Mouse (Mus musculus): ENCODE measurements around the gene Wiz. TPM values are rescaled to one million over a fixed set of nuclear protein-coding genes. Genes with fewer than 3 reads are reported as not detected.

Wiz gene
- polyA plus RNA-seq, 1 experiment from 2014 or later = 17.5 TPM

- no peaks in the 10 kb centered on the region for H3K9me3 ChIP-seq (ENCODE audit: control insufficient read depth, low read length)
- no peak overlapping the region for H3K9ac ChIP-seq (ENCODE audit: low read depth, low read length)
- peaks cover 3% of the 10 kb centered on the region; the same call in 1 of the 2 replicates for H3K4me1 ChIP-seq (ENCODE audit: control insufficient read depth, insufficient read depth, low read length)
- peaks cover 10% of the 10 kb centered on the region for H3K27me3 ChIP-seq (replicated peaks; ENCODE audit: control insufficient read depth, insufficient read depth, low read length)
- H3K27ac ChIP-seq (ENCODE audit: low read length) = no peak overlapping the region
- no peak overlapping the region for H3K4me3 ChIP-seq (ENCODE audit: low read length)
- 70% methylated on average over 9 of the region's 9 CpGs for WGBS
- no peak overlapping the region for H3K4me2 ChIP-seq (ENCODE audit: low read depth, low read length)
- ATAC-seq = no peak
- H3K36me3 ChIP-seq (ENCODE audit: control insufficient read depth, insufficient read depth, low read length) = no peaks in the 10 kb centered on the region; the same call in 1 of the 2 replicates
Measured at GRCm38 (mm10) chr17:32386659-32387432, 2.4 kb downstream of the Wiz start.

- Histone ChIP-seq H3K4me3 (ENCODE audit: low read length) (no peak overlapping the region), H3K27me3 (replicated peaks; ENCODE audit: control insufficient read depth, insufficient read depth, low read length) (no peaks in the 10 kb centered on the region), H3K9me3 (ENCODE audit: control insufficient read depth, low read length) (no peaks in the 10 kb centered on the region), H3K4me2 (ENCODE audit: low read depth, low read length) (no peak overlapping the region), H3K9ac (ENCODE audit: low read depth, low read length) (no peak overlapping the region), H3K36me3 (ENCODE audit: control insufficient read depth, insufficient read depth, low read length) (no peaks in the 10 kb centered on the region; the same call in 1 of the 2 replicates), H3K4me1 (ENCODE audit: control insufficient read depth, insufficient read depth, low read length) (peaks cover 3% of the 10 kb centered on the region; the same call in 1 of the 2 replicates), H3K27ac (ENCODE audit: low read length) (no peak overlapping the region)
- no peak for ATAC-seq
- 88% methylated on average over 5 of the region's 5 CpGs for WGBS
Measured at GRCm38 (mm10) chr17:32383661-32384060, 5.6 kb downstream of the Wiz start.

DNA sequence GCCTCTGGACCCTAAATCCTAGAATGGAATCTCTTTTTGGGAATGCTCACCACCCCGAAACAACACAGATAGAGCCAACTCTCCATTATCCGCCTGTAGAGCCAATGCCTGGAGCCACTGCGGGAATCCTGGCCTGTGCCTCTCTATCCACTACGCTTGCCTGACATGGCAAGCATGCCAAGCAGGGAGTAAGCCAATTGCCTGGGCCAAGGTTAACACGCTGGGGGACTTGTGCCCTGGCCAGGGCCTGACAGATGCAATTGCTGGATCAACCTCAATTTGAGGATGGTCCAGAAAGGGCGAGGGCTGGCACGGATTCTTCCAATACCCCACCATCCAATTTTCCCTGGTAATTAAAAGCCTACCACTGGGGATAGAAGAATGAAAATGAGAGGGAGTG is 6.7 kb downstream of the Wiz start:
- ATAC-seq = no peak
- H3K9ac ChIP-seq (ENCODE audit: low read depth, low read length) = no peak overlapping the region
- no peaks in the 10 kb centered on the region for H3K9me3 ChIP-seq (ENCODE audit: control insufficient read depth, low read length)
- H3K36me3 ChIP-seq (ENCODE audit: control insufficient read depth, insufficient read depth, low read length) = no peaks in the 10 kb centered on the region; the same call in 1 of the 2 replicates
- H3K27ac ChIP-seq (ENCODE audit: low read length) = no peak overlapping the region
- H3K4me3 ChIP-seq (ENCODE audit: low read length) = no peak overlapping the region
- H3K4me1 ChIP-seq (ENCODE audit: control insufficient read depth, insufficient read depth, low read length) = no peaks in the 10 kb centered on the region; the same call in 1 of the 2 replicates
- H3K4me2 ChIP-seq (ENCODE audit: low read depth, low read length) = no peak overlapping the region
- WGBS = 91% methylated on average over 7 of the region's 7 CpGs
- no peaks in the 10 kb centered on the region for H3K27me3 ChIP-seq (replicated peaks; ENCODE audit: control insufficient read depth, insufficient read depth, low read length)

DNA sequence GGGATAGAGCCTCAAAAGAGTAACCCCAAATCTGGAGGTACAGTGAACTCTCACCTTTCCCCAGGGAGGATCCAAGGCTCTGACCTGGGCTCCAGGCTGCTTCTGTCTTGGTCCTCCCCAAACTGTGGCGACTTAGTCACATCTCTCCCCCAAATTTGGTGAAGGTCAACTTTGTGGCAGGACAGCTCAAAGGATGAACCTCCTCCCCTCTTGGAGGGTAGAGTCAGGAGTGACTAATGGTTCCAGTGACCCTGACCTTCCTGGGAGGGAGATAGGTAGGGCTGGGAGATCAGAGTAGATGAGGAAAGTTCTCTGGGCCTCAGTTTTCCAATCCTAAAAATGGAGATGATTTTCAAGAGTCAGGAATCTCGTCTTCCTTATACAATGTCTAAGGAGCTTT is 10.5 kb downstream of the Wiz start:
- no peaks in the 10 kb centered on the region; the same call in 1 of the 2 replicates for H3K4me1 ChIP-seq (ENCODE audit: control insufficient read depth, insufficient read depth, low read length)
- 74% methylated on average over 2 of the region's 2 CpGs for WGBS
- H3K36me3 ChIP-seq (ENCODE audit: control insufficient read depth, insufficient read depth, low read length) = no peaks in the 10 kb centered on the region
- H3K27me3 ChIP-seq (replicated peaks; ENCODE audit: control insufficient read depth, insufficient read depth, low read length) = no peaks in the 10 kb centered on the region
- H3K4me3 ChIP-seq (ENCODE audit: low read length) = no peak overlapping the region
- no peak for ATAC-seq
- no peak overlapping the region for H3K4me2 ChIP-seq (ENCODE audit: low read depth, low read length)
- no peak overlapping the region for H3K27ac ChIP-seq (ENCODE audit: low read length)
- H3K9ac ChIP-seq (ENCODE audit: low read depth, low read length) = no peak overlapping the region
- no peaks in the 10 kb centered on the region for H3K9me3 ChIP-seq (ENCODE audit: control insufficient read depth, low read length)

GRCm38 (mm10) chr17:32377137-32377536 is 12.1 kb downstream of the Wiz start:
- H3K36me3 ChIP-seq (ENCODE audit: control insufficient read depth, insufficient read depth, low read length) = no peaks in the 10 kb centered on the region
- H3K4me3 ChIP-seq (ENCODE audit: low read length) = no peak overlapping the region
- peak; percentile 38; the same call in 1 of the 2 replicates for ATAC-seq
- no peak overlapping the region for H3K4me2 ChIP-seq (ENCODE audit: low read depth, low read length)
- no peaks in the 10 kb centered on the region for H3K9me3 ChIP-seq (ENCODE audit: control insufficient read depth, low read length)
- no peaks in the 10 kb centered on the region; the same call in 1 of the 2 replicates for H3K4me1 ChIP-seq (ENCODE audit: control insufficient read depth, insufficient read depth, low read length)
- no peaks in the 10 kb centered on the region for H3K27me3 ChIP-seq (replicated peaks; ENCODE audit: control insufficient read depth, insufficient read depth, low read length)
- WGBS = 75% methylated on average over 9 of the region's 9 CpGs
- 0 out of 2 replicates have a peak overlapping the region, but pooled peaks have one; percentile 4 for H3K27ac ChIP-seq (ENCODE audit: low read length)
- no peak overlapping the region for H3K9ac ChIP-seq (ENCODE audit: low read depth, low read length)

GRCm38 (mm10) chr17:32376475-32376874 is 12.8 kb downstream of the Wiz start:
- H3K9me3 ChIP-seq (ENCODE audit: control insufficient read depth, low read length) = no peaks in the 10 kb centered on the region
- H3K4me2 ChIP-seq (ENCODE audit: low read depth, low read length) = no peak overlapping the region
- no peaks in the 10 kb centered on the region for H3K36me3 ChIP-seq (ENCODE audit: control insufficient read depth, insufficient read depth, low read length)
- H3K4me1 ChIP-seq (ENCODE audit: control insufficient read depth, insufficient read depth, low read length) = no peaks in the 10 kb centered on the region; the same call in 1 of the 2 replicates
- no peak overlapping the region for H3K9ac ChIP-seq (ENCODE audit: low read depth, low read length)
- 83% methylated on average over 15 of the region's 15 CpGs for WGBS
- ATAC-seq = peak; percentile 48
- no peaks in the 10 kb centered on the region for H3K27me3 ChIP-seq (replicated peaks; ENCODE audit: control insufficient read depth, insufficient read depth, low read length)
- H3K4me3 ChIP-seq (ENCODE audit: low read length) = no peak overlapping the region
- no peak overlapping the region for H3K27ac ChIP-seq (ENCODE audit: low read length)

- WGBS = 16% methylated on average over 10 of the region's 17 CpGs
Measured at GRCm38 (mm10) chr17:32368991-32369578, 20.2 kb downstream of the Wiz start.

GRCm38 (mm10) chr17:32367706-32368105 is 21.5 kb downstream of the Wiz start:
- no peak overlapping the region for H3K27ac ChIP-seq (ENCODE audit: low read length)
- no peak overlapping the region for H3K4me3 ChIP-seq (ENCODE audit: low read length)
- H3K36me3 ChIP-seq (ENCODE audit: control insufficient read depth, insufficient read depth, low read length) = no peaks in the 10 kb centered on the region
- no peaks in the 10 kb centered on the region for H3K9me3 ChIP-seq (ENCODE audit: control insufficient read depth, low read length)
- peaks cover 15% of the 10 kb centered on the region for H3K4me1 ChIP-seq (ENCODE audit: control insufficient read depth, insufficient read depth, low read length)
- H3K4me2 ChIP-seq (ENCODE audit: low read depth, low read length) = no peak overlapping the region
- 88% methylated on average over 11 of the region's 11 CpGs for WGBS
- H3K9ac ChIP-seq (ENCODE audit: low read depth, low read length) = no peak overlapping the region
- ATAC-seq = no peak
- H3K27me3 ChIP-seq (replicated peaks; ENCODE audit: control insufficient read depth, insufficient read depth, low read length) = no peaks in the 10 kb centered on the region

More at GRCm38 (mm10) chr17:32368991-32369578, 20.2 kb downstream of the Wiz start:
- Histone ChIP-seq H3K36me3 (ENCODE audit: control insufficient read depth, insufficient read depth, low read length) (no peaks in the 10 kb centered on the region), H3K9me3 (ENCODE audit: control insufficient read depth, low read length) (no peaks in the 10 kb centered on the region), H3K4me2 (ENCODE audit: low read depth, low read length) (peak overlapping the region; percentile 48), H3K27me3 (replicated peaks; ENCODE audit: control insufficient read depth, insufficient read depth, low read length) (no peaks in the 10 kb centered on the region), H3K4me3 (ENCODE audit: low read length) (peak overlapping the region; percentile 48), H3K4me1 (ENCODE audit: control insufficient read depth, insufficient read depth, low read length) (peaks cover 8% of the 10 kb centered on the region), H3K9ac (ENCODE audit: low read depth, low read length) (peak overlapping the region; percentile 52), H3K27ac (ENCODE audit: low read length) (peak overlapping the region; percentile 53)
- peak; percentile 73 for ATAC-seq

- H3K9me3 ChIP-seq (ENCODE audit: control insufficient read depth, low read length) = no peaks in the 10 kb centered on the region
- no peak overlapping the region for H3K9ac ChIP-seq (ENCODE audit: low read depth, low read length)
- H3K4me2 ChIP-seq (ENCODE audit: low read depth, low read length) = peak overlapping the region; percentile 66; the same call in 1 of the 2 replicates
- no peak overlapping the region for H3K4me3 ChIP-seq (ENCODE audit: low read length)
- no peaks in the 10 kb centered on the region for H3K27me3 ChIP-seq (replicated peaks; ENCODE audit: control insufficient read depth, insufficient read depth, low read length)
- peaks cover under 1% of the 10 kb centered on the region; the same call in 1 of the 2 replicates for H3K36me3 ChIP-seq (ENCODE audit: control insufficient read depth, insufficient read depth, low read length)
- ATAC-seq = no peak
- peaks cover 18% of the 10 kb centered on the region for H3K4me1 ChIP-seq (ENCODE audit: control insufficient read depth, insufficient read depth, low read length)
- 59% methylated on average over 1 of the region's 1 CpGs for WGBS
- no peak overlapping the region for H3K27ac ChIP-seq (ENCODE audit: low read length)
Measured at GRCm38 (mm10) chr17:32365296-32365695, 23.9 kb downstream of the Wiz start.

All from intestine, embryonic 16.5 days (tissue).